Mouse (Mus musculus) layer of hippocampus, adult 8-10 months (tissue): ENCODE results near the gene Mcemp1. TPM values are rescaled to one million over a fixed set of nuclear protein-coding genes. Genes with fewer than 3 reads are reported as not detected.

ENCODE experiments used
- DNase-seq, 2 experiments: peaks; one replicate each; pipeline ENCODE4 v3.0.0; 2022; ENCODE audit warnings: low spot score in 2 of 2
- total RNA-seq, 4 experiments: library from RNA; stranded (reverse); gene quantifications; 2 replicates each; pipeline ENCODE4 v1.2.4; 2022

Gene Mcemp1
- total RNA-seq = under 1 TPM in 2 of 4 experiments, not detected in 2; 0.25 to 0.31 TPM

DNA sequence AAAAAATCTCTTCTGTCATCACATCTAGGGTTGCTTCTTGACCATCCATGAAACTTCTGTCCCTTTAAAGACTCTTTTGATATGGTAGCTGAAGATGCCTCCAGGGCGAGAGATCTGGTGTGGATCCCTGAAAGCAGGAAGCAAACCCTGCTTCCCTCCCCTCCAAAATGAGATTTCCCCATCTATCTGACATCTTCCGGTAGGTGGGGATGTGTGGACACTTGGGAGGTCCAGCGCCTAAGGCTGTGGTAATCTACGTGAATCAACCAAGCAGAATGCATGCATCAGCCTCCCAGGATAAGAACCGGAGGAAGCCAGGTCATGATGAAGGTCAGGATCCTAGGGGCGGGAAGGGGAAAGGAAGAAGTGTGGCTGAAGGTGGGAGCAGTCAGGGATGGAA lies at the start of gene Mcemp1:
Gene Mcemp1, plus strand, starts transcription at position 248 of the 400 bp plus-strand sequence.
- no peak for DNase-seq

DNA sequence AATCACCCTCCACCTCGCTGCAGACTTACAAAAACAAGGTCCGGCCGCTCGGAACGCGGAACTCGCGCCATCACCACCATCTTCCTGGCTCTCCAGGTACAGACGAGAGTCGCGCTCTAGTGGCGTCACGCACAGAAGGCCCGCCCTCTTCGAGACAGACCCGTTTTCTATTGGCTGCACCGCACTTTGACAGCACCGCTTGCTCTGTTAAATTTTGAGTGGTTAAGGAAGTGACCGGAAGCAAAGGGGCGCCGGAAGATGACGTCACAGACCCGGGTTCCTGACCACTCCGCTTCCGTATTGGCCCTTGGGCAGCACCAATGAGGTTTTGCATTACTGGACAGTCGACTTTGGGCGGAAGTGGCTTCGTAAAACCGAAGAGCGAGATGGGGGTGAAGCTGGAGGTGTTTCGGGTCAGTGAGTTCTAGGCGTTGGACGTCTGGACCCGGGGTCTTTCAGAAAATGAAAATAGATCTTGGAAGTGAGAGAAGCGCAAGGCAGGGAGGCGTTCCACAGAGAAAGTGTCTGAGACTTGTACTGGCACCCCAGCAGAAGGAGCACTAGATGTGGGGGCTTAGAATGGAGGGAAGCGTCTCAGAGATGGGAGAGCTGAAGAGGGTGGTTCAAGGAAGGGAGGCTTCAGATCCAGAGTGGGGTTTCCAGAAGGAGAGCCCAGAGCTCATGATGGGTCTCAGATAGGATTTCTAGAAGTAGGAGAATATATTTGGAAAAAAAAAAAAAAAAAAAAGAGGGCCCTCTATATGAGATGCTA lies 44.2 kb upstream of the Mcemp1 start, which contains the start of the genes Xab2 and Pet100:
Gene Xab2, minus strand, starts transcription at position 118 of the 772 bp plus-strand sequence.
Gene Pet100, plus strand, starts transcription at position 350 of the 772 bp plus-strand sequence.
- DNase-seq = peak; percentile 99

DNA sequence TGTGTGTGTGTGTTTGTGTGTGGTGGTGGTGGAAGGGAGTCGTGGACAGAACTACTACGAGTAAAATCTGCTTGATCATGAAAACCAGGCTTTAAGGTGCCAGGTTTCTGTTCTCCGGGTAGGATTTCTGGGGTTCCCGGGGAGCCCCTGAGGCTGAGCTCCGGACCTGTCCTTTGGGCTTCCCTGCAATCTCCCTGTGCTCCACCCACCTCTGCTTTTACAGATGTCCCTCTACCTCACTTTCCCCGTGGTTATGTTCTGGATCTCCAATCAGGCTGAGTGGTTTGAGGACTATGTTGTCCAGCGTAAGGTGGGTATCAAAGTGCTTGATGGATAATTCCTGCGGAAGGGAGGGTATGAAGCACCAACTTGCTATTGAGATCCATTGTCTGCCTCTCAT lies 43.4 kb upstream of the Mcemp1 start:
- no peak for DNase-seq

DNA sequence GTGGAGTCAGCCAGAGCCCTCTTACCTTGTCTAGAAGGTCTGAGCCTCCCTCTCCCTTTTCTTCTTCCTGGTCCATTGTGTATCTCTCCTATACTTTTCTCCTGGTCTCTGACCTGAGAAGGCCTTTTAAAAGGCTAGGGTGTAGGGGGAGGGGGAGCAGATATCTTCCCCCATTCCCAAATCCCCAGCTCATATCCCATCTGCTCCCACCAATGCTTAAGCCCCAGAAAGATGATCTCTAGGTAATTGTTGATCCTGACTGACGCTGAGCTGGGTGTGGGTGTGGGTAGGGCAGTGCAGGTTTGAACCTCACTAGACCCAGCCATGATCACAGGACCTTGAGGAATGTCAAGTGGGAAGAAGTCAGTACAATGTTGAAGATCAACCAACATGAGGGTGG lies 40.1 kb upstream of the Mcemp1 start, which contains the start of gene Pcp2:
Gene Pcp2, minus strand, starts transcription at position 101 of the 400 bp plus-strand sequence.
- no peak for DNase-seq

DNA sequence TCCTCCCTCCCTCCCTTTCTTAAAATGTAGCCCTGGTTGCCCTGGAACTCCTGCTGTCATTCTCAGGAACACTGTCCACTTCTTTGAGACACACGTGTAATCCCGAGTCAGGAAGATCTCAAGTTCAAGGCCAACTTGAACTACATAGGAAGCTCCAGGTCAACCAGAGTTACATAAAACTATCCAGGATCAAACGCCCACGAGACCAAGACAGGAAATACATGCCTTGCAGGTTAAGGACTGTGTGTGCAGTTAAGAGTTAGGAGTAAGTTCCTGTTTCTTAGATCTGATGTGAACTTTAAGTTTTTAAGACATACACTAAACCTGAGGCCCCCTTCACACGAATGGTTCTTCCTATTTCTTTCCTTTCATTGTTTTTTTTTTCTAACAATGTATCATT lies 38.6 kb upstream of the Mcemp1 start:
- DNase-seq = no peak

DNA sequence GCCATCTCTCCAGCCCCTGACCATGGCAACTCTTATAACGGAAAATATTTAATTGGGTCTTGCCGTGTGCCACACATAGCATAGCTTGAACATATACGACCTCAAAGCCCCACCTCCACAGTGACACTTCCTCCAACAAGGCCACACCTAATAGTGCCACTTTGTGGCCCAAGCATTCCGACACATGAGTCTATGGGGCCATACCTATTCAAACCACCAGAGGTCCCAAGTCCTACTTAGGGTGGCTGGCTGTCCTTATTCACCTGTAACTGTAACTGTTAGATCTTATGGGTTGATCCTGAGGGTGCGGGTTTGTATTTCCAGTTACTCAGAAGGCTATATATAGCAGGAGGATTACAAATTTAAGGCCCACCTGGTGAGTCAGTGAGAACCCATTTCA lies 37.5 kb upstream of the Mcemp1 start:
- DNase-seq = no peak

DNA sequence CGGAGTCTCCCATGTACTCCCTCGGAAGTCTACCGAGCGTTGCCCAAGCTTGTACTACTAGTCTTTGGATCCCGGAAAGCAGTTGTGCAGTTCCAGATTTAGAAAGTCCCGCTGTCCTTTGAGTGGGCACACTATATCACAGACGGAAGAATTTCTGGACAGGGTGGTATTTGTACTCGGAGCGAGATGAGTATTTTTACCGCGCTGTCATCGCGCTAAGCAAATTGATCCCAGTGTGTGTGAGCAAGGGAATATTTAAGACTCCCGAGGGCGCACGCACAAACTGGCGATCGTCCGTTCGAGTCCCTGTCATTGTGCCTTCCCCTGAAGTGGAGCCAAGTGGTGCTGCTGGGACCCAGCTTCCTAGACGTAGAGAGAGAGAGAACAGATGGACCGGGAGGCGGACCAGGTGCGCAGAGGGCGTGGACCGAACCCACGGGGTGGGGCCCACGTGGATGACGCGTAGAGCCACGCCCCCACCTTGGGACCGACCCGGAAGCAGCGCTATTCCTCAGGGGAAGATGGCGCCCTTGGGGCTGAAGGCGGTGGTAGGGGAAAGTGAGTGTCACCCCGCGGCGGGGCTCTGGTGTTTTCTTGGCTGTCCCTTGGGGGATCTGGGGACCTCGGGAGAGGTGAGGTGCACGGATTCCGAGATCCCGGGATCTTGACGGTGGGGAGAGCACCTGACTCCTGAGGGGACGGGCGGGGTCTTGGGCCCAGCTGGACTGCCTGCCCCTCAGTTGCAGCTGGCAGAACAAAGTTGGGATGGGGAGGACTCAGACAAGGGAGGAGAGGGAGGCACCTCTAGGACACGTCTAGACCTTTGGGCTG lies 34.7 kb upstream of the Mcemp1 start, which contains the start of gene Stxbp2:
Gene Stxbp2, plus strand, starts transcription at position 309 of the 831 bp plus-strand sequence.
- peak in 1 of 2 experiments; percentile 67 for DNase-seq

DNA sequence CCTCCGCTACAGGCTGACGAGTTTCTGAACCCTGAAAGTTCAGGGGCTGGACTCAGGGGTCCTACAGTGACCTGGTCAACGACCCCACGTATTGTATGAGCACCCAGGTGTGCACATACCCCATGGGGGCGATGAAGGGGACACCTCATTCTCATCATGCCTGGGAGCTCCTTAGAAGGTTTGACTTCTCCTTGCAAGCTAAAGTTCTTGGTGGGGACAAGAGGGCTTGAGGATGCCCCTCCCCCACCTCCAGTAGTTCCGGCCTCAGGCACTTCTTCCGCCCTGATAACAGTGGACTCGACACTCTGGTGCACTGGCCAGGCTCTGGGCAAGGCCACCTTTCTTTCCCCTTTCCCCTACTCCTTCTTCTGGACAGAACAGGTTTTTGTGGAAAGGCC lies 34.1 kb upstream of the Mcemp1 start:
- DNase-seq = no peak

DNA sequence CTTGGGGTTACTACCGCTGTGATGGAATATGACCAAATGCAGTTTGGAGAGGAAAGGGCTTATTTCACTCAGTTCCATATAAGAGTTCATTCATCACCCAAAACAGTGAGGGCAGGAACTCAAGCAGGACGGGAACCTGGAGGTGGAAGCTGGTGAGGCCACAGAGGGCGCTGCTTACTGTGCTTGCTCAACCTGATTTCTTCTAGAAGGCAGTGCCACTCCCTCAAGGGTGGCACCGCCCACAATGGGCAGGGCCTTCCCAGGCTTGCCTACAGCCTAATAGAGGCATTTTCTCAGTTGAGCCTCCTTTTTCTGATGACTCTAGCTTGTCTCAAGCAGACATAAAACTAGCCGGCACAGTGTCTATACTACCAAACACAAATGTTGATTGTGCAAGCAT lies 19.8 kb upstream of the Mcemp1 start:
- DNase-seq = no peak

DNA sequence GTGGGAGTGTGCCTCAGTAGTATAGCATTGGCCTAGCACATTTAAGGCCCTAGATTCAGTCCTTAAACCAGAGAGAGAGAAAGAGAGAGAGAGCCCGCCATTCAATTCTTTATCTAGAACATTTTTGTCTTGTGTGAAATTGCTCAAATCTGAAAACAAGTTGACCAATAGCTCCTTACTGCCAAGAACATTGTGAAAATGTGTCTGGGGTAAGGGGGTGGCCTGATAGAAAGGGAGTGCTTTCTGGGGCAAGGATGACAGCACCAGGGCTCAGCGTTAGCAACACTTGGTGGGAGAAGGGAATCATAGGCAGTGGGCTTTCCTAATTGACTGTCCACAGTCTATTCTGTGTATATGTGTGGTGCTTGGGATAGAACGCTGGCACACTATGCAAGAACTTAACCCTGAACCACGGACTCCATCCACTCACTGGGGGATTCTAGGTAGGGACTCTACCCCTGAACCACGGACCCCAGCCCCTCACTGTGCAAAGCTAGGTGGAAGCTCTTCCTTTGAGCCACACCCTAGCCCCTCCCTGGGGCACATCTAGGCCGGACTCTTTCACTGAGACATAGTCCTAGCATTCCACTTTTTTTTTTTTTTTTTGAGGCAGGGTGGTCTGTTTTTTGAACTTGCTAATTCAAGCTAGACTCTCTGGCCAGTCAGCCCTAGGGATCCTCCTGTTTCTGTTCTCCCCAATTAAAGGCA lies 18.6 kb upstream of the Mcemp1 start:
- no peak for DNase-seq

DNA sequence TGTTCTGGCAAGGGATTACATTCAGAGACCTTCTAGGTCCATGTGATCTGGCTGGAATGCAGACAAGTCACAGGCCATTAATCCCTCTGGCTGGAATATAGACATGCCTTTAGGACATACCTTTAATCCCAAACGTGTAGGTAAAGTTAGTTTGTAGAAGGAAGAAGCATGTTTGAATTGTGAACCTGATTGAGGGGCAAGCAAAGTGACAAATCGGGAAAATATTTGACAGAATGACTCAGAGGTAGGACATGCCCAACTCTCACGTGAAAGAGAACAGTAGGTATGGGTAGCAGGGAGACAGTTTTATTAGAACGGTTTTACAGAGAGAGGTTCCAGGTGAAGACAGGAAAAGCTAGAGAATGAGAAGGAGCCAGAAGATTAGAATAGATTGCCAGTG lies 18.0 kb upstream of the Mcemp1 start:
- DNase-seq = no peak

DNA sequence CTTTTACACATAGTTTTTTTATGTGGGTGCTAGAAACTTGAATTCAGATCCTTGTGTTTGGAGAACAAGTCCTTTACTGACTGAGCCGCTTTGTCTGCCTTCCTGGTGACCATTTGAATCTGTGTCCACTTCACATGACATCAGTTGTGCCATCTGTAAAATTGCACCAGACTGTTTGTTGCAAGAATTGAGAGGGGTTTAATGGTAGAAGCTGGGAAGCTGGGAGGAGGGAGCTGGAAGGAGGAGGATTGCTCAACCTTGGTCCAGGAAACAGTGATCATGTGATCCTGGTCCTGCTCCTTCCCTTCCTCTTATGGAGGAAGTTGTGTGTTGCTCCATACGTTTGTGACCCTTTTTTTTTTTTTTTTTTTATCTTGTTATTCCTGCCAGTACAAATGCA lies 17.3 kb upstream of the Mcemp1 start:
- DNase-seq = no peak

DNA sequence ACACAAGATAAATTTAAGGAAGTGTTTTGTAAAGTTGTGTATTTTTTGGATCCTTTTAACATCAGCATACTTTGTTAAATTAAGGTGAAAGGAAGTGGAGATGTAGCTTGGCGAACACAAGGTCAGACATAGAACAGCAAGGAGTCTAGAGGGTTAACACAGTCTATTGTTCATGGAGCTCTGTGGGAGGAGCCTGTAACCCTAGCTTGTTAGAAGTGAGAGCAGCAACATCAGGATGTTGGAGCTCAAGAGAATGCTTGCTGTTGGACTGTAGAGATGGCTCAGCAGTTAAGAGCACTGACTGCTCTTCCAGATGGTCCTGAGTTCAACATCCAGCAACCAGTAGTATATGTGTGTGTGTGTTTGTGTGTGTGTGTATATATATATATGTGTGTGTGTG lies 16.6 kb upstream of the Mcemp1 start:
- no peak for DNase-seq

DNA sequence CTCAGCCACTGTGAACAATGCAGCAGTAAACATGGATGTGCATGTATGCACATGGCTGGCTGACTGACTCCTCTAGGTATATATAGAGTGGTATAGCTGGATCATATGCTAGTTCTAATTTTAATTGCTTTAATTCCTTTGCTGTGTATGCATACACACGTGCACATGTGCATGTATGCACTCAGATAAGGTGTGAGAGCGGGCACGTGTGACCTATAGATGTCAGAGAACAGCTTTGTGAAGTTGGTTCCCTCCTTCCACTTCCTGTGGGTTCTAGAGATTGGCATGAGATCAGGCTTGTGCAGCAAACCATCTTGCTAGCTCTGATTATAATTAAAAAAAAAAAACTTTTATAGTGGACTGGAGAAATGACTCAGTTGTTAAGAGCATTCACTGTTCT lies 12.7 kb upstream of the Mcemp1 start:
- no peak for DNase-seq

DNA sequence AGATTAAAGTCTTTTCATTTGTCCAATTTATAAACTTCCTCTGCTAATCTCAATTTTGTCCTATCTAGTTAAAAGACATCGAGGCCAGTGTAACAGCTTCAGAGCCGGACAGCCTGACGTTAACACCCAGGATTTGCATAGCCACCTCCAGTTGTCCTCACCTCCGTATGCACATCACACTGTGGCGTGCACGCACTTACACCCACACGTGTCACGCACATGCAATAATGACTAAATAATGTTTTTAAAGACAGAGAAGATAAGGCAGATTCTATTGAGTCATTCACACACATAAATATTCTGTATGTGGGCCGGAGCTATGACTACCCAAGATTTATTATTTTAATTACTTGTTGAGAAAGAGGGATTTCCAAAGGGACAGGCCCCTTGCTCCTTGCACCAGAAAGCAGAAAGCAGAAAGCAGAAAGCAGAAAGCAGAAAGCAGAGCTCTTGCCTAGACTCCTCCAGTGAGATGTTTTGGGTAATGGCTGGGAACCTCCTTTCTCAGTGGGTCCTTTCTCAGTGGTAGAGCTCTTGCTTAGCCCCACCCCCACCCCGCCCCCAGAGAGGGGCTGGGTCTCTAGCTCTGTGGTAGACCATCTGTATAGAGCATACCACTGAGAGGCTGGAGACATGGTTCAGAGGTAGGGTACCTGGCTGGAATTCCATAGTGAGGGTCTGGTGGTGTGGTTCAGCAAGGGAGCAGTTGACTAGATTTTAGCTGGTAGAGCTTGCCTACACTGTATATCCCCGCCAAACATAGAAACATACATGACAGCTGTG lies 10.6 kb upstream of the Mcemp1 start:
- no peak for DNase-seq

DNA sequence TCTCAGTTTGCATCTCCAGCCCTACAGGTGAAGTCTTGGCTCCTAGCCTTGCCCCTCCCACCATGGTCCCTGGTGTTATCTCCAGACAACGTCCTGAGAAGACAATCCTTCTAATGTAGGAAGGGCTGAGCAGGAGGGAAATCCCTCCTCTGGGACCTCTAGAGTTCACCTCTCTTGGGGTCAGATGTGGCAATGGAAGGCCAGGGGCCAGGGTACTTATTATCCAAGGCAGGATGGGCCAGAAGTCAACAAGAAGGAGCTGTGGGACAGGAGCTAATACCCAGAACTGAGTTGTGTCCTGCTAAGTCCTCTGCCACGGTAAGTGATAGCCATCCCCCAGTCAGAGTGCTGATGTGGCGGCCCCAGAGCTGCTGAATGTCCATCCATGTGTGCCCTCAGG lies 10.0 kb upstream of the Mcemp1 start, which contains the start of gene Retn:
Gene Retn, plus strand, starts transcription at position 245 of the 400 bp plus-strand sequence.
- no peak for DNase-seq

DNA sequence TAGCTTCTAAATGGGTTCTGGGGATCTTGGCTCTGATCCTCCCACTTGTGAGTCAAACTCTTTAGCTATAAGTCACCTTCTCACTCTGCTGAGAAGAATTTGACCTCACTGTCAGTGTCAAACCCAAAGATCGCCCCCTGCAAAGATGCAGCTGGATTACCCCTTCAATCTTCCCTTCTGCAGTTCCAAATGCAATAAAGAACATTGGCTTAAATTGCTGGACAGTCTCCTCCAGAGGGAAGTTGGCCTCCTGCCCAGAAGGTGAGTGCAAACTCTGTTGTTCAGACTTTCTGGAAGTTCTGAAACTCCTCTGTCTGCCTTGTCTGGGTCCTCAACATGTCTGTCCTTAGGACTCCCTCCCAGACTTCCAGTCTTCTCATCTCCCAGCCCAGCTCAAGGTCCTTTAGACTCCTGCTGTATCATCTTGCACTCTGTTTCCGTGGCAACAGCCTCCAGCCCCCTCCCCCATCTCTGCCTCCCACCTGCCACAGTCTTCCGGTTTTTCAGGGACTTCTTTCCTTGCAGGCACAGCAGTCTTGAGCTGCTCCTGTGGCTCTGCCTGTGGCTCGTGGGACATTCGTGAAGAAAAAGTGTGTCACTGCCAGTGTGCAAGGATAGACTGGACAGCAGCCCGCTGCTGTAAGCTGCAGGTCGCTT lies 8.7 kb upstream of the Mcemp1 start:
- no peak for DNase-seq

DNA sequence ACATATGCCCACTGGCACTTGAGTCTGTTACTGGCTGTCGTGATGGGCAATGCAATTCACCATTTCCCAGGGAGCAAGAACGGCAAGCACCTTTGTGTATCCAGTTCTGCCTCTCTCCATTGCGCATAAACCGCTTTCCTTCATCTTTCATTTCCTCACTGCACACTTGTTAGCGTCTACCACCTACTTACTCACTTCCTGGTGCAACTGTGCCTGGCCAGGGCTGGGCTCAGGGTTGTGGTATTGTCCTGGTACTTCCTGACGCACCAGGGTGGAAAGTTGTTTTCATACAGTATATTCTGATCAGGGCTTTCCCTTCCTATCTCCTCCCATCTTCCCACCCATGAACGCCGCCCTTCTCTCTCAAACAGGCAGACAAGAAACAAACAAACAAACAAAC lies 4.7 kb upstream of the Mcemp1 start:
- no peak for DNase-seq

DNA sequence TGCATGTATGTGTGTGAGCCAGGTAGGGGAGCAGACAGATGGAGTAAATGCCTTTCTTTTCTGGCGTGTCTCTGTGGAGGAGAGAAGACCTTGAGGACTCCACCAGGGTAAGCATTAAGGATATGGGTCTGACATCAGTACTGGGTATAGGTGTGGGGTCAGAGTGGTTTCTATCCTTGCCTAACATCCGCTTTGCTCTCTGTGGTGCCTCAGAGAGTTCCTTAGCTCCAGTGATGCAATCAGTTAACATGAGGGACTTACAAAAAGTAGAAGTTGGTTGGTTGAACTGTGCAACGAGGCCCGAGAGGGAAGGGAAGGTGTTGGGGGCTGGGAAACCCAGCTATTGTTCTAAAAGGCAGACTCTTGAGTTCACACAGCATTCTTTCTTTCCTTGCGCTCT lies 1.1 kb upstream of the Mcemp1 start:
- no peak for DNase-seq

DNA sequence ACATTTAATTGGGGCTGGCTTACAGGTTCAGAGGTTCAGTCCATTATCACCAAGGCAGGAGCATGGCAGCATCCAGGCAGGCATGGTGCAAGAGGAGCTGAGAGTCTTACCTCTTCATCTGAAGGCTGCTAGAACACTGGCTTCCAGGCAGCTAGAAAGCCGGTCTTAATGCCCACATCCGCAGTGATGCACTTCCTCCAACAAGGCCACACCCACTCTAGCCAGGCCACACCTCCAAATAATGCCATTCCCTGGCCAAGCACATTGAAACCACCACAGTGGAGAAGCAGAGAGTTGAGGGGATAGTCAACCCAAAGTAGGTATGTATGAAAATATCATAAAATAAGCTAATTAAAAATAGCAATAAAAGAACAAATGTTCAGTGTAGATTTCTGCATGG lies 4.8 kb downstream of the Mcemp1 start:
- no peak for DNase-seq
